In genomic region chr1:55665137-55665827, GRCm38 (mm10) we compare ENCODE assay signal across 14 mouse cellular contexts.
DNase-seq lines count a peak whose midpoint lies in the region; ATAC-seq and TF ChIP-seq lines count a peak whose summit lies in the region.
"Had no signal": no experiment of that assay in that cellular context is flagged by ENCODE, and none has a peak within 500 bp of the region (broad histone marks: within the 10 kb centered on the region; RNA-seq: fewer than 3 reads in every experiment).

No protein-coding gene starts in this region.

- peaks cover 17% of the 10 kb centered on the region for H3K4me1 ChIP-seq in hindbrain, embryonic 16.5 days (ENCODE audit: control insufficient read depth, insufficient read depth, low read depth, low read length)
- H3K4me1 ChIP-seq in neural tube, embryonic 15.5 days = peaks cover 29% of the 10 kb centered on the region
- H3K4me1 ChIP-seq: lung, embryonic 15.5 days had no signal

- H3K9ac ChIP-seq in hindbrain, embryonic 16.5 days (ENCODE audit: low read depth, low read length) = no peak overlapping the region
- no peak overlapping the region for H3K9ac ChIP-seq in neural tube, embryonic 15.5 days (replicated peaks)
- H3K9ac ChIP-seq: lung, embryonic 15.5 days had no signal

- H3K9me3 ChIP-seq in hindbrain, embryonic 16.5 days (ENCODE audit: control insufficient read depth, low read length) = no peaks in the 10 kb centered on the region
- no peaks in the 10 kb centered on the region for H3K9me3 ChIP-seq in neural tube, embryonic 15.5 days (replicated peaks)
- H3K9me3 ChIP-seq: G1E; lung, embryonic 15.5 days had no signal

- intact Hi-C loops in left cerebral cortex, adult 2 months (cut with DNase I) = loop anchor here (2.0 to 5.0 kb wide), 3 partner anchors 67 to 258 kb away; no protein-coding TSS in a partner anchor

- TF ChIP-seq CTCF in left cerebral cortex, adult 2 months (IDR thresholded peaks at IDR 0.05) = no peak

- ATAC-seq in hindbrain, embryonic 16.5 days = peak; percentile 52; the same call in 1 of the 2 replicates
- ATAC-seq in neural tube, embryonic 15.5 days (ENCODE audit: low FRiP score) = peak; percentile 8; the same call in 1 of the 2 replicates
- ATAC-seq: inflammation-experienced regulatory T-cells, adult 6 months had no signal

- H3K36me3 ChIP-seq in hindbrain, embryonic 16.5 days (ENCODE audit: control insufficient read depth, insufficient read depth, low read length) = no peaks in the 10 kb centered on the region
- no peaks in the 10 kb centered on the region for H3K36me3 ChIP-seq in neural tube, embryonic 15.5 days
- H3K36me3 ChIP-seq: G1E; lung, embryonic 15.5 days had no signal

- no peaks in the 10 kb centered on the region for H3K27me3 ChIP-seq in hindbrain, embryonic 16.5 days (replicated peaks; ENCODE audit: control insufficient read depth, insufficient read depth, low read length)
- H3K27me3 ChIP-seq in neural tube, embryonic 15.5 days (replicated peaks) = no peaks in the 10 kb centered on the region
- H3K27me3 ChIP-seq: lung, embryonic 15.5 days had no signal

- peak; percentile 14 to 24 for DNase-seq in cerebellum, postnatal 10 days
- DNase-seq in cerebellum, postnatal 36 days = no peak
- DNase-seq in left cerebral cortex, adult 2 months (ENCODE audit: extremely low spot score in 1 of 2, low spot score in 2 of 2) = no peak
- DNase-seq in left cerebral cortex, adult 18-20 months (ENCODE audit: low spot score in 2 of 2) = no peak
- no peak for DNase-seq in left cerebral cortex, adult 8-10 months (ENCODE audit: low spot score in 2 of 2)
- DNase-seq in adrenal gland, adult 18-20 months (ENCODE audit: low spot score in 2 of 2) = no peak
- DNase-seq: gastrocnemius, postnatal 36 days; thymus, postnatal 4 days had no signal

- H3K4me3 ChIP-seq in left cerebral cortex, adult 2 months = no peak overlapping the region
- H3K4me3 ChIP-seq in hindbrain, embryonic 16.5 days (ENCODE audit: low read length) = no peak overlapping the region
- no peak overlapping the region for H3K4me3 ChIP-seq in neural tube, embryonic 15.5 days (replicated peaks)
- H3K4me3 ChIP-seq: erythroblast, embryonic 14.5 days; lung, embryonic 15.5 days had no signal

- peak overlapping the region; percentile 28 for H3K4me2 ChIP-seq in hindbrain, embryonic 16.5 days (ENCODE audit: low read length)
- H3K4me2 ChIP-seq in neural tube, embryonic 15.5 days = peak overlapping the region; percentile 23
- H3K4me2 ChIP-seq: lung, embryonic 15.5 days had no signal

- peak overlapping the region; percentile 55; the same call in 1 of the 2 replicates for H3K27ac ChIP-seq in left cerebral cortex, adult 2 months
- peak overlapping the region; percentile 18 for H3K27ac ChIP-seq in hindbrain, embryonic 16.5 days (ENCODE audit: low read depth, low read length)
- H3K27ac ChIP-seq in neural tube, embryonic 15.5 days (replicated peaks) = peak overlapping the region; percentile 64; the same call in 1 of the 2 replicates
- H3K27ac ChIP-seq: lung, embryonic 15.5 days had no signal

- WGBS in hindbrain, embryonic 16.5 days = 44% methylated on average over 10 of the region's 10 CpGs
- 56% methylated on average over 10 of the region's 10 CpGs for WGBS in neural tube, embryonic 15.5 days

Comparison
In these comparisons a context has a peak if more than half of its experiments do, and no peak if none do; other contexts are left out.
1. DNase-seq: peak in cerebellum, postnatal 10 days (2 of 2); none in cerebellum, postnatal 36 days (0 of 2), left cerebral cortex, adult 2 months (0 of 2), left cerebral cortex, adult 18-20 months (0 of 2), left cerebral cortex, adult 8-10 months (0 of 2) and adrenal gland, adult 18-20 months (0 of 2).
2. Peak in every context shown above with its lines, with median percentiles within 50 percentile points of each other: H3K27ac ChIP-seq.